Mouse (Mus musculus) adrenal gland, postnatal 25 days (tissue): Measurements from ENCODE around the gene Gpr183. TPM values are rescaled to one million over a fixed set of nuclear protein-coding genes. Genes with fewer than 3 reads are reported as not detected.

Experiments
- DNase-seq: peaks from one replicate; pipeline ENCODE4 v3.0.0; 2021; ENCODE audit warnings: mixed read lengths
- total RNA-seq: library from RNA; stranded (reverse); gene quantifications from 2 replicates; pipeline ENCODE4 v1.2.3, GENCODE M21; 2021

Gene Gpr183
- total RNA-seq, 1 experiment from 2014 or later, result 0.91 TPM

DNA sequence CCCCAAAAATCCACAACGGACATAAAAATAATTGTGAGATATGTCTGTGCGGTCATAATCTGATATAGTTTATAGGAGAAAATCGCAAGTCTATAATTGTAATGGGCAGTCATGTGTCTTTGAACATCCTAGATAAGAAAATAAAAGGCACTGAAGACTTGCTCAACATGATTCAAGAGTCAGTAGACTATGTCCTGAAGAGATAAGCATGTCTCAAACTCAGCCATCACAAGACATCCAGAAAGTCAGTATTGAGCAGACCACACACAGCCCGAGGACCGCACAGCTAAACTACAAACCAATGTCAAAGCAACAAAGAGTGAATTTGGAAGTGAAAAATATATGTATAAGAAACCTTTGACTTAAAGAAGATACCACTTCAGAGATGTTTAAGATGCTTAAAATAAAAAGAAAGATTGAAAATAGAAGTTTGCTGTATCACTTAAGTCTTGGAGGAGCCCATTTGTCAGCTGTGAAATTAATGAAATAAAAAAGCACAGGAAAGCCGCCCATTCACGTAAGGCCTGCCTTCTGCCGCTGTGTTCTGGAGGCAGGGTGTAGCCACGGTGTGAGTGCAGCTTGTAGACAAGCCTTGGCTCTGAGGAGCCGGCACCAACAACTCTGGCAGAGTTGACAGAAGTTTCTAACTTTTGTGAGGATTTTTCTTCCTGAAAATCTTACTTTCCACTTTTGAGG is 7.7 kb downstream of the Gpr183 start:
- DNase-seq, result no peak

DNA sequence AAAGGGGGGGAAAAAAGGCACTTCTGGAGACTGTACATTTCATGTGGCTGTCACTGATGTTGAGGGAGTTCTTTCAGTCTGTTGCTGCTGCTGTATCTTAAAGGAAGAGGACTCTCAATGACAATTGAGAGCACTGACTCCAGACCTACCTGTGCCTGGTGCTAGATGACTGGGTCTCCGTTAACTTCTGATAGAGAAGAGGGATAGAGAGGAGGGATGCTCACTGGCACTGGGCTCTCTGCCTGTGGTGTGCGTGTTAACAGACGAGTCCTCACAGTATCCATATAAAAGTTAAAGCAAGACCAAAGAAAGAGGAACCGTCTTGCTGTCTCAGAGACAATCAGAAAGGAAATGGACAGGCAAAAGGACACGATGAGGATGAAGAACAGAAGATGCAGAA is 8.7 kb downstream of the Gpr183 start:
- no peak for DNase-seq

DNA sequence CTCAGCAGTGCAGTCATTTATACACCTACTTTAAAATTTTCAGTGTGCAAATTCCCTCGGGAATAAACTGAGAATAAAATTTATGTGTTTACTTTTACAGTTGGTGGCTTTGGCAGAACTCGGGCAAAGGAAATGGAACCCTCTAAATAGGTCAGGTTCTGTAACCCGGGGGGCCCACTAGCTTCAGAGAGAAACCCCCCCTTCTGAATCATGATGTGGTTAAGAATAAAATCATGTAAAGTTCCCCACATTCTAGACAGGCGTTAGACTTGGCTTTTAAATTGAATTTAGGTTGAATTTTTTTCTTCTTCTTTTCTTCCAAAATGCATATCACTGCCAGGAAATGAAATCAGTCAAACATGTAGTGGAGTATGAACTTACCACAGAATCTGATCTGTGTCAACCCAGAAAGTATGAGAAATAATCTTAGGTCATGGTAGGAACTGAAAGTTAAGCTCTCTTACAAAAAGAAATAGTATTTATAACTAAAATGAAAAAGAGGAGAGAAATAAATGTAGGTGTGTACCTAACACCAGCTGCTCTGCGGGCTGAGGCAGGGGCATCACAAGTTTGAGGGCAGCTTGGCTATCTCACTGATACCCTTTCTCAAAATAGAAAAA is 9.7 kb downstream of the Gpr183 start:
- DNase-seq, result no peak

DNA sequence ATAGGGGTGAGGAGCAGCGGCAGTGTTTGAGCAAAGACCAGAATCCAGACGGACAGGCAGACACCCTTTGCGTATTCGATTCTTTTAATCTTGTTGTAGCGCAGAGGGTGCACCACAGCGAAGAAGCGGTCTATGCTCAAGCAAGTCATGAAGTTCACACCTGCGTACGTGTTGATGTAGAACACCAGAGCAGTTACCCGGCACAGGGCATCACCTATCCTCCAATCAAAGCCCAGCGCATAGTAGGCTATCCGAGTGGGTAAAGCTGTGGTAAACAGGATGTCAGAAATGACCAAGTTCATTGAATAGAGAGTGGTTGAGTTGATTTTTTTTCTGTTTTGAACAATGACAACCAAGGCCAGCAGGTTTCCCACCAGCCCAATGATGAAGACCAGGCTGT is 10.4 kb downstream of the Gpr183 start:
- DNase-seq, result no peak

DNA sequence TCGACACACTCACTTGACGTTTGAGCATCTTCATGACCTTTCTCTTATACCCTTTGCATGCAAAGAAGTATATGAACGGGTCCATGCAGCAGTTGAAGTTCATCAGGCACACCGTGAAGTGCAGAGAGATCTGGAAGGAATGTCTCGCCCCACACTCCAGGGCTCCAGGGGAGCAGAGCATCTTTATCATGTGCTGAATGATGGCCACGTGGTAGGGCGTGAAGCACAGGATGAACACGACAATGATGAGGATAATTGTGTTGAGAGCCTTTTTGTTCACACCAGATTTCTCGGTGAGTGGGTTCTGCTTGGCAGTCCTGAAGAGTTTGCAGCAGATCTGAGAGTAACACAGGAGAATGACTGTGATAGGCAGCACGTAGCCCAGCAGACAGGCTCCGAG is 10.9 kb downstream of the Gpr183 start:
- DNase-seq, result no peak

DNA sequence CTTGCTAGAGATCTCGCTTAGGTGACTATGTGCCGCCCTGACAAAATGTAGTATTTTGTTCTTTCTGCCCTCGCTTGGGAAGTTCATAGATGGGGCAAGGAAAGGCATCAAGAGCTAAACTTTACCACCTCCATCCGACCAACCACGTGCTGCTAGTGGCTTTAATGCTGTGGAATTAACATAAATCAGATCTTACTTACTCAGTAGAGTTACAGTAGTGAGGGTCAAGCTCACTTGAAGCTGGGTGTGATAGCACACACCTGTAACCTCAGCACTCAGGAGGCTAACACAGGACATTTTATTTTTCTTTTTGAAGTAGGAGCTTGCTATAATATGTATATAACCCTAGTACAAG is 13.0 kb downstream of the Gpr183 start:
- DNase-seq, result no peak

DNA sequence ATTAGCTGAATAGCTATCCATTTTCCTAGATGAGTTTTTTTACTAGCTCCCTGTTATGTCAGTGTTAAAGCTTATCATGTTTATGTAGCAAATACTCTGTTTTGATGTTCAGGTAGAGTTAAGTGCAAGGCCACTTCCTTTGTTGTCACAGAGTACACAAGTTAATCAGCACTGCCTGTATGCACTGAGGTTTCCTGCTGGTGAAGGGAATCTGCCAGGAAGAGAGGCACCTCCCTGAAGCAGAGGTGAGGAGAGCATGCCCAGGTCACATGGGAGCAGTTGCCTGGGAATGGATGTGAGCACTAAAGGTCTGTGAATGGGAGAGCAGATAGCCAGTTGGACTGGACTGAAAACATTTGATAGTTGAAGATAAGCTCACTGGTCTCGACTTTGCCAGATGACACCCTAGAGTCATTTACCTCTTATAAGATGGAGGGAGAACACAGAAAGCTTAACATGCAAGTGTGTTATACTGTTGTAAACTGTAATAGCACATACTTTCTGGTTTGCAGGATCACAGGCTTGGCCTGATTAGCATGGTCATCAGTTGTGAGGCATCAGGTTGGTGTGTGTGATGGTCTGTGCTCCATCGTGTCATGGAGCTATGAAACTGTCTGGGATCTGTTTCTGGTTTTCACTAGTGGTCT is 13.5 kb downstream of the Gpr183 start:
- DNase-seq, result no peak

DNA sequence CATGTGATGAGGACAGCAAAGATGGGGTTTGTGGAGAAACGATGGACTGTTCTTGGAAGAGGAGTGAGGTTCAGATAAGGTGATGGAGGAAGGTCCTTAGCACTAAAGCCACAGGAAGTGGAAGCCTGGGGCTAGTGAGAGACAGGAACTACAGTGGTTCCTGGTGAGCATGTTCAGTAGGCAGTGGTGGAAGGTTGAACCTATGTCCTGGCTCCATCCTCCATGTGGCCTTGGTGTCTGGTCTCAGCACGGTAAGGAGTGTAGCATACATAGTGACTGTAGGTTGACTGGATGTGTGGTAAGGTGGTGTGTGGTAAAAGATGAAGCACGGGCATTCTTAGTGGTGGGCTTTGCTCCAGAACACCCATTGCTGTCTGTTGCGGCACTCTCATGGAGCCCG is 15.1 kb downstream of the Gpr183 start:
- DNase-seq, result no peak

DNA sequence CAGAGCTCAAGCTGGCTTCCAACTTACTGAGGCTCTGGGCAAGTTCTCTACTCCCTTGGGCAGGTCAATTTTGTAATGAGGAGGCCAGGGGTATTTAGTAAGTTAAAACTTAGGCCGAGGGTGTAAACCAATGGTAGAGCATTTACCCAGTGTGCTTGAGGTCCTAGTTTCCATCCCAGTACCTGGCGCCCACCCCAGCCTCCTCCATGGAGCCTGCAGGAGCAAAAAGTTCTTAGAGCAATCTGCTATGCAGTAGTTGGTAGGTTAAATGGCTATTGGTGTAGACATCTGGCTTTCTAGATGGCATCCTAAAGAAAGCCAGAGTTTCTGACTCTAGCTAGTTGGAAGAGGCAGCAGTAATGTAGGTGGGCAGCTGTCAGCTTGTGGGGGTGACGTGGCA is 15.6 kb downstream of the Gpr183 start:
- no peak for DNase-seq

DNA sequence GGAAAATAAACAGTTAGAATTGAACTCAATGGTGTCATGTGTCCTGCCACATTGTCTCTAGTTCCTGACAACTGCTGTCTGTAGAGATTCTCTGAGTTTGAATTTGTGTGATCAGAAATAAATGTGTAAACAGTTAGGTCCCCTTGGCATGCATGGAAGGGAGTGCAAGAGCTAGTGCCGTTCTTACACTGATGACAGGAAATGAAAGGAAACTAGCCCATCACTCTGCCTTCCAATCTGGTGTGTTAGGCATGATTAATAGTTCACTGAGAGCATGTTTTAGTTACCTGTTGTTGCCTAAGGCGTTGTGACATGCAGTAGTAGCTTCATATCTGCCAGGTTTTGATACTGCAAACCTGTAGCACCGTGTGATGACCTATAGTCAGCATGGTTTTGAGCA is 17.0 kb downstream of the Gpr183 start:
- no peak for DNase-seq

DNA sequence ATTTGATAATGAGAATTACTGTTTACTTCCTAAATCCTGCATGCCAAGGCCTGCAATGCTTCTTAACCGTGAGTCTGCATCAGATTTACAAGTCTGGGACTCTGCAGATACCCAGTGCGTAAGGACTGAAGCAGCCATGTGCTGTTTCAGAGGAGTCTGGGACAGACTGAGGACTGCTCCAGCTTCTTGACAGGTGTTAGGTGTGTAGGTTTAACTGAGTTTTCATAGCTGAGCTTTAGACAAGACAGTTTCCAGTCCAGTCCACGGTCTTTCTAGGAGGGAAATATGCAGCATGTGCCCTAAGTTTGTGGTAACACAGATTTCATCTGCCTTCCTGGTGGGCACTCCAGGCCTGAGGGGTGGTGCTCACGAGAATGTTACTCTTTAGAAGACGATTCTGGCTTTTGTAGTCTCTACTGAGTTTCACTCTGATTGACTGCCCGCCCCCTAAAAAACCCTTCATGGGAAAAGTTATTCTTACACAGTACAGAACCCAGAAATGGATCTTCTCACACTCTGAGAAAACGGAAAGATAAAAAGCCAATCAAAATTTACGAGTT is 17.7 kb downstream of the Gpr183 start:
- no peak for DNase-seq

DNA sequence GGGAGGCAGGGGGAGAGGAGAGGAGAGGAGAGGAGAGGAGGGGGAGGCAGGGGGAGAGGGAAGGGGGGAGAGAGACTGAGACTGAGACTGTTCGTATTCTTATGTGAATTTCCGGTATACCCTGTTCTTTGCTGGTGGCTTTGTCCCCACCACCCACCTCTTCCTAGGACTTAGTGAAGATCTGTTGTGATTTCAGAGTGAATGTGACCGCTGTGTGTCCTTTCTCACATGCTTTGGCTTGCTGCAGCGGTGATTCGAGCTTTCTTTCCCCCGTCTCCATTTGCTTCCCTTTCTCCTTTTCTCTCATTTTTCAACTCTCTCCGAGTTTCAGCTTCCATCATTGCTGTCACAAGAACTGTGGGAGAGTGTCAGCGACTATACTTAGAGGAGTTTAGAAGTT is 18.3 kb downstream of the Gpr183 start:
- DNase-seq, result no peak

DNA sequence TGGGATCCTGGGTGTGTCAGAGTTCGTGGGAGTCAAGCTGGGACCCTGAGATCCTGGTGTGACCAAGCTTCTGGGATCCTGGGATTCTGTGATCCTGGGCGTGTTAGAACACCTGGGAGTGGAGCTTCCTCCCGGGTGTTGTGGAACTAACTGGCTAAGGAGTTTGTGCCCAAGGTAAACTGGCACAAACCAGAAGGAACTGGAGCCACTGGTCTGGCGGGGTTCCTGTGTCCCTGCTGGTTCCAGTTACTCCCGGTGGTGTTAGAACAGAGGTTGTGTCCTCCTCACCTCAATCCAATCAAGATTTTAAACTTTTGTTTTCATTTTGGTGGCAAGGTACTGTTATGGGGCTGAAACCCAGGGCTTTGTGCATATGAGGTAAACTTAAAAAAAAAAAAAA is 18.9 kb downstream of the Gpr183 start:
- no peak for DNase-seq

DNA sequence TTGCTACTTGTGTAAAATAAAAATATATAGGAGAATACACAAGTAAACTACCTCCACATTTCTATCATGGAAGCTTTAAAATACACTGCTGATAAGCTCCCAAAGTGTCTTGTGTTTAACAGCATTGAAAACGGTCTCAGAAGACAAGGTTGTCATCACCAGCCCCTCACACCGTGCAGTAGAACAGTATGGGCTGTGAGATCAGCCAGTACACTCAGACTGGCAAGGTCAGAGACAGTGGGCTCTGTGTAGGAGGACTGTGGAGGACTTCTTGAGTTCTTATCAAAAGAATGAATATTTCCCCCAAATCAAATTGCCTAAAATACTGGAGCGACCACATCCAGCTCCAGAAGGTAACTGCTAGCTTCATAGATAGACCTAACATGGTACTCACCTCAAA is 25.4 kb downstream of the Gpr183 start:
- DNase-seq, result no peak

DNA sequence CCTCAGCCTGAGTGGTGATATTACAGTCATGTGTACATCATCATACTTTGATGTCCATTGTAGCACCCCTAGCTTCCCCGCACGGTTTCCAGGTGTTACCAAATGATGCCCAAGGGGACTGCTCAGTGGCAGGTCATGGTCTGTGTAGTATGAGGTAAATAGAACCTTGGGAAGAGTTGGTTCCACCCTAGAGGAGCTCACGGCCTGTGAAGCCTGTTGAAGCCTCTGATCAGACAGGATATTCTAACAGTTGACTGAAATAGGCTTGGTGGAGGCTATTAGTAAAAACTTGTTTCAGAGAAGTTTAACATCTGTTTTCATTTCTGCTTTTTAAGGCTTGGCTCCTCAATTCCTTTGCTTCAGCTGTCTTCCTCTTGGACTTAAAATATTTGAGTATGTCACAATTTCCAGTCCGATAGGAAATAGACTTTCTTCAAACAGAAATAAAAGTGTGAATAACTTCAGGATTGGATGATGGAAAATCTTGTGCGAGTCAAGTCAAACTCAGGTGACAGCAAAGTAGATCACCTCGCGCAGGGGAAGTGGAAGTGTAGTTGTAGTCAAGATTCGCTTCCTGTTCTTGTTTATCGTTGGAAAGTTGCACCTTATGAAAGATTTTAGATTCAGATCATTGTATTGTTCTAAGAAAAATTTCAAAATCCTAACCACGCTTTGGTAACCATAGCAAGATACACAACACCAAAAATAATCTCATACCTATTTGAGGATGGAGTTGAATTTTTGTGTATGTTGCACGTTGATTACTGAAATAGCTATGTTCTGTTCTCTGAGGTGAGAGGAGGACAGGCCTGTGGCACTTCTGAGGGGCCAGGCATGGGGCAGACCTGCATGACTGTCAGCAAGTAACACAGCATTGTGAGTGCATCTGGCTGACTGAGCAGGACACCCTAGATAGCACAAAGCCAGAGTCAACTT is 26.5 kb downstream of the Gpr183 start:
- no peak for DNase-seq

DNA sequence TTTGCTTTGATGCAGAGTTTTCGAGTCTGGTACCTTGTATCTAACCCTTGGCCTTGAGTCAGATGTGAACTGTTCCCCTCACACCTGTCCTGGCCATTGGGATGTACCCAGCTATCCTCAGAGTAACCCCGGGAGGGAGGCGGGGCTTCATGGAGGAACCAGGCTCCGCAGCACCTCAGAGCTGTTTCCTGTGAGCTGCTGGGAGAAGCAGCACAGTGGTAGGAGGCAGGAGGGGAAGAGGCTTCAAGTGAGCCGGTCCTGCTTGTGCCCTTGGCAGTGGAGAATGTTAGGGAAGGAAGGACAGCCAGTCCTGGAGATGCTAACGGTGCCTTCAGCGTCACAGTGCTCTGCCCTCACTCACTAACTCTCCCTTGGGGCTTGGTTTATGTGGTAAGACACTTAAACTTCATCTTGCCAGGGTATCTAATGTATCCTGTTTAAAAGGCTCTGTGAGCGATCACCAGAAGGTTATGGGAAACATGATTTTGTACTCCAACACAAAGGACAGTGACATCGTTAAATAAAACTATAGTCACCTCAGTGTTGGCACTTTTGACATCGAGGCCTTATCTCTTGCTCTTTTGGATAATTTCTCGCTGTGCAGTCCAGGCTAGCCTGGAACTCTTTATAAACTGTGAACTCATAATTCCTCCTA is 27.3 kb downstream of the Gpr183 start:
- DNase-seq, result no peak

DNA sequence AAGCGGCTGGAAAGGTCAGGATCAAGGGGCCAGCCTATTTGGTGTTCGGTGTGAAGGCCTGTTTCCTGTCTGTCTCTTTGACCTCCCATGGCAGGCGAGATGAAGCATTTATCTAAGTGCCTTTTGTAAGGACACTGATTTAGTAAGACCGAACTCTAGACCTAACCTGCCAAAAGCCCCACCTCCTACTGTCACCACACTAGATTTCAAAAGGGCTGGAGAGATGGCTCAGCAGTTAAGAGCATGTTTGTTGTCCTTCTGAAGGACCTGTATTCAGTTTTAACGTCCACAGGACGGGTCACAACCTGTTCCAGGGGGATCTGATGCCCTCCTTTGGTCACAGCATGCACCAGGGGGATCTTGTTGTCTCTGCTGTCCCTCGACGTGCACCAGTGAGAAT is 28.1 kb downstream of the Gpr183 start:
- DNase-seq, result no peak

DNA sequence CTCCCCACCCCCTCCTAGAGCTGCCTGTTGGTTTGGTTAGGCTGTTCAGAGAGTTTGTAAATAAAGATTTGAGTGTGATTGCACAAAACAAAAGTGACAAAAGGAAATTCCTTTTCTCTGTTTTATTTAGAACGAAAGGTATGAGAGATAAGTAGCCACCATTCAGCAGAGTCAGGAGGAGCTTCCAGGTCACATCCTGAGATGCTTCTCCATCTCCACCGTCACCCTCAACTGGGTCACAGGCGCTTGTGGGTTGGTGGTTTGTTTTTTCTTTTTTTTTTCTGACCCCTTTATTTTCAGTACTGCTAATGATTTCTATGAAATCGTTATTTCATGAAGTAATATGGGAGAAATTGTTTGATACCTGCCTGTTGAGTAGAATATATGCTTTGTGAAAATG is 28.6 kb downstream of the Gpr183 start:
- no peak for DNase-seq

DNA sequence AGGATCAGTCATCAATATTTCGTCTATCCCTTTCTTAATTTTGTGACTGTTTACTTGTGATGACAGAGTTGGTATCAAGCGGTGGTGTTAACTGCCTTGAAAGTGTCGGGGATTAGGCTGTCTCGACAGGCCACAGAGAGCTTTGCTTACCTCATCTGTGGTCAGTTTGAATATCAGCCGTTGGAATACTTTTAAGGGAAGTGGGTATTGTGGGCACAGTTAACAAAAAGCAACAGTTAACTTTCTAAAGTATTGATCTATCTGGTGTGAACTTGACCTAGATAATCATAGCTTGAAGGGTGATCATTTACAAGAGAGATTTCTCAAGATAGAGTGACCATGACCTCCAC is 30.4 kb downstream of the Gpr183 start:
- DNase-seq, result no peak

DNA sequence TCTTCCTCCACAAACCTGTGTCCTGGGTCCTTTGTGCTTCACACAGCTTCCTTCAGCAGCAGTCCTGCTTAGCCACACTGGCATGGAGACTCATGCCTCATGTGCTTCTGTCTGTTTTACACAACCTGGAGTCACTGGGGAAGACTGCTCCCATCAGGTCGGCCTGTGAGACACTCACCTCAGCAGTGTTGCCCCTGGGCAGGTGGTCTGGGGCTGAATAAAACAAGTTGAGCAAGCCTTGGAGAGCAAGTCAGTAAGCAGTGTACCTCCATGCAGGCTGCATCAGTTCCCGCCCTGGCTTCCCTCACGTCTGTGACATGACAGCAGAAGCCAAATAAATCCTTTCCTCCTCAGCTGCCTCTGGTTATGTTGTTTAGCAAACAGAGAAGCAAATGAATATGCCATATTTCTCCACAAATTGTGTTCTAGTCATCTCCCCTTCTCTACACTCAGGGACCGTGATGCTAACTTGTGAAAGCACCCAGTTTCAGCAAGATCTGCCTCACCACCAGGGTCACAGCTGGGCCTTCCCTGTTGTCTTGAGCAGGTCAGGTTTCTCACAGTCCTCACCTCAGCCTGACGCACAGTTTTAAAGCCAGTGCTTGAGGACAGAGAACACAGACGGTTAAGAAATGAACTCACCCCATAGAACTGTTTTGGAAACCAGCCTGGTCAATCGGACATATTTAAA is 30.9 kb downstream of the Gpr183 start:
- no peak for DNase-seq

DNA sequence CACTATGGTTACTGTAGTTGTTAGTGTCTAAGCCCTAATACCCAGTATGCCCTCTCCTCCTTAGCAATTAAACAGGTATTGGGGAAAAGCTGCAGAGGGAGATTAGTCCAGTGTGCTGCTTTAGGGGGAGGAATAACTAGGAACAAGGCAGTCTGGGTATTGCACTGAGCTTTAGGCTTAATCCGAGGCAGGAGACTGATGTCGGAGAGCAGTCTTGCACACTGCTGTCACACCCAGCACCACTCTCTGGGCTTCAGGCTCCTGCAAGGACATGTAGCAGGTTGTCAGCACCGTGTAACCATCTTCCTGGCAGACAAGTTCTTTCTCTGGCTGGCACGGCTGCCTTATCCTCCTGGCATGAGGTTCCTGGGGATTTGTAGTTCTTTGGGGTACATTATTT is 32.8 kb downstream of the Gpr183 start:
- DNase-seq, result no peak

DNA sequence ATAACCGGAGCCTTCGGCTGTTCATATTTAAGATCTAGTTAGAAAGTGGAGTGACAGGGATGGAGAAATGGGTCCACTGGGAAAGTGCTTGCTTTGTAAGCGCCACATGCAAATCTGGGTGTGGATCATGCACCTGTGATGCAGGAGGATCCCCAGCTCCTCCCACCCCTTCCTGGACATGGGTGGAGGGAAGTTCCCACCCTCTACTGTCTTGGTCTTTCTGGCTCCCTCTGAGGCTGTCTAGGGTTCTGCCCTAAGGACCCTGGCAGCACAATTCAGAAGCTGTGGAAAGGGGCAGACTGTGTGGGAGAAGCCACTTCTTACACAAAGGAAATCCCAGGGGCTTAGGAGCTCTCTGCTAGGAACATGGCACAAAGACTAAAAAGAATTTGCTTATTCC is 33.4 kb downstream of the Gpr183 start:
- DNase-seq, result no peak
